Mouse (Mus musculus): ENCODE results near the gene Scube1. TPM values are rescaled to one million over a fixed set of nuclear protein-coding genes. Genes with fewer than 3 reads are reported as not detected.

Scube1 gene
- total and polyA plus RNA-seq, 2 experiments from 2014 or later = 3.3 to 13.4 TPM

GRCm38 (mm10) chr15:83673621-83674020 is 51.2 kb downstream of the Scube1 start:
- no peak for TF ChIP-seq CTCF (IDR thresholded peaks at IDR 0.05; ENCODE audit: low read depth)
- H3K9ac ChIP-seq (replicated peaks; ENCODE audit: low read length) = no peak overlapping the region
- no peaks in the 10 kb centered on the region for H3K27me3 ChIP-seq (ENCODE audit: insufficient read depth, low read length)
- no peak for ATAC-seq
- no peak overlapping the region for H3K27ac ChIP-seq
- H3K9me3 ChIP-seq (ENCODE audit: low read length) = no peaks in the 10 kb centered on the region
- 78% methylated on average over 3 of the region's 3 CpGs for WGBS
- no peak overlapping the region for H3K4me2 ChIP-seq (ENCODE audit: low read depth, low read length)
- H3K36me3 ChIP-seq (ENCODE audit: insufficient read depth, low read length) = no peaks in the 10 kb centered on the region
- H3K4me3 ChIP-seq (ENCODE audit: low read length) = no peak overlapping the region
- H3K4me1 ChIP-seq (ENCODE audit: insufficient read depth, low read length) = no peaks in the 10 kb centered on the region; the same call in 1 of the 2 replicates
- no peak for DNase-seq (ENCODE audit: low spot score)

- Histone ChIP-seq H3K4me1 (ENCODE audit: insufficient read depth, low read length) (0 out of 2 replicates have a peak, but pooled peaks cover 6% of the 10 kb centered on the region), H3K4me3 (ENCODE audit: low read length) (no peak overlapping the region), H3K27me3 (ENCODE audit: insufficient read depth, low read length) (no peaks in the 10 kb centered on the region), H3K9ac (replicated peaks; ENCODE audit: low read length) (no peak overlapping the region), H3K27ac (no peak overlapping the region), H3K4me2 (ENCODE audit: low read depth, low read length) (no peak overlapping the region), H3K9me3 (ENCODE audit: low read length) (no peaks in the 10 kb centered on the region), H3K36me3 (ENCODE audit: insufficient read depth, low read length) (no peaks in the 10 kb centered on the region)
- no peak for DNase-seq (ENCODE audit: low spot score)
- 39% methylated on average over 6 of the region's 6 CpGs for WGBS
- ATAC-seq = 0 out of 2 replicates have a peak, but pooled peaks have one; percentile 47
- TF ChIP-seq CTCF (IDR thresholded peaks at IDR 0.05; ENCODE audit: low read depth) = no peak
Observed at GRCm38 (mm10) chr15:83667501-83667900, 57.3 kb downstream of the Scube1 start.

GRCm38 (mm10) chr15:83666418-83666817 is 58.4 kb downstream of the Scube1 start:
- no peak for DNase-seq (ENCODE audit: low spot score)
- H3K4me1 ChIP-seq (ENCODE audit: insufficient read depth, low read length) = 0 out of 2 replicates have a peak, but pooled peaks cover 6% of the 10 kb centered on the region
- no peak overlapping the region for H3K4me3 ChIP-seq (ENCODE audit: low read length)
- H3K36me3 ChIP-seq (ENCODE audit: insufficient read depth, low read length) = no peaks in the 10 kb centered on the region
- ATAC-seq = no peak
- H3K9ac ChIP-seq (replicated peaks; ENCODE audit: low read length) = no peak overlapping the region
- no peak overlapping the region for H3K27ac ChIP-seq
- no peaks in the 10 kb centered on the region for H3K9me3 ChIP-seq (ENCODE audit: low read length)
- TF ChIP-seq CTCF (IDR thresholded peaks at IDR 0.05; ENCODE audit: low read depth) = no peak
- 79% methylated on average over 10 of the region's 10 CpGs for WGBS
- H3K27me3 ChIP-seq (ENCODE audit: insufficient read depth, low read length) = no peaks in the 10 kb centered on the region
- no peak overlapping the region for H3K4me2 ChIP-seq (ENCODE audit: low read depth, low read length)

- Histone ChIP-seq H3K4me3 (ENCODE audit: low read length) (no peak overlapping the region), H3K27me3 (ENCODE audit: insufficient read depth, low read length) (no peaks in the 10 kb centered on the region), H3K4me2 (ENCODE audit: low read depth, low read length) (no peak overlapping the region), H3K27ac (no peak overlapping the region), H3K36me3 (ENCODE audit: insufficient read depth, low read length) (no peaks in the 10 kb centered on the region), H3K4me1 (ENCODE audit: insufficient read depth, low read length) (0 out of 2 replicates have a peak, but pooled peaks cover 6% of the 10 kb centered on the region), H3K9ac (replicated peaks; ENCODE audit: low read length) (no peak overlapping the region), H3K9me3 (ENCODE audit: low read length) (no peaks in the 10 kb centered on the region)
- TF ChIP-seq CTCF (IDR thresholded peaks at IDR 0.05; ENCODE audit: low read depth) = no peak
- DNase-seq (ENCODE audit: low spot score) (peak; percentile 53), ATAC-seq (no peak)
- 72% methylated on average over 6 of the region's 6 CpGs for WGBS
Observed at GRCm38 (mm10) chr15:83665993-83666392, 58.8 kb downstream of the Scube1 start.

GRCm38 (mm10) chr15:83664722-83665121 is 60.1 kb downstream of the Scube1 start:
- Histone ChIP-seq H3K27ac (no peak overlapping the region), H3K36me3 (ENCODE audit: insufficient read depth, low read length) (no peaks in the 10 kb centered on the region), H3K9ac (replicated peaks; ENCODE audit: low read length) (no peak overlapping the region), H3K27me3 (ENCODE audit: insufficient read depth, low read length) (no peaks in the 10 kb centered on the region), H3K4me1 (ENCODE audit: insufficient read depth, low read length) (0 out of 2 replicates have a peak, but pooled peaks cover 6% of the 10 kb centered on the region), H3K9me3 (ENCODE audit: low read length) (no peaks in the 10 kb centered on the region), H3K4me2 (ENCODE audit: low read depth, low read length) (no peak overlapping the region), H3K4me3 (ENCODE audit: low read length) (no peak overlapping the region)
- WGBS = 54% methylated on average over 5 of the region's 5 CpGs
- ATAC-seq = peak; percentile 68; the same call in 1 of the 2 replicates
- peak; percentile 78 for DNase-seq (ENCODE audit: low spot score)
- TF ChIP-seq CTCF (IDR thresholded peaks at IDR 0.05; ENCODE audit: low read depth) = peak; percentile 81

GRCm38 (mm10) chr15:83663066-83663465 is 61.8 kb downstream of the Scube1 start:
- Histone ChIP-seq H3K4me1 (ENCODE audit: insufficient read depth, low read length) (0 out of 2 replicates have a peak, but pooled peaks cover 6% of the 10 kb centered on the region), H3K36me3 (ENCODE audit: insufficient read depth, low read length) (no peaks in the 10 kb centered on the region), H3K9ac (replicated peaks; ENCODE audit: low read length) (no peak overlapping the region), H3K27ac (no peak overlapping the region), H3K4me3 (ENCODE audit: low read length) (no peak overlapping the region), H3K9me3 (ENCODE audit: low read length) (no peaks in the 10 kb centered on the region), H3K27me3 (ENCODE audit: insufficient read depth, low read length) (no peaks in the 10 kb centered on the region), H3K4me2 (ENCODE audit: low read depth, low read length) (no peak overlapping the region)
- no peak for TF ChIP-seq CTCF (IDR thresholded peaks at IDR 0.05; ENCODE audit: low read depth)
- DNase-seq (ENCODE audit: low spot score) = no peak
- WGBS = 17% methylated on average over 4 of the region's 4 CpGs
- no peak for ATAC-seq

- Histone ChIP-seq H3K4me2 (ENCODE audit: low read depth, low read length) (no peak overlapping the region), H3K4me3 (ENCODE audit: low read length) (no peak overlapping the region), H3K36me3 (ENCODE audit: insufficient read depth, low read length) (no peaks in the 10 kb centered on the region), H3K9ac (replicated peaks; ENCODE audit: low read length) (no peak overlapping the region), H3K27ac (no peak overlapping the region), H3K4me1 (ENCODE audit: insufficient read depth, low read length) (0 out of 2 replicates have a peak, but pooled peaks cover 6% of the 10 kb centered on the region), H3K27me3 (ENCODE audit: insufficient read depth, low read length) (no peaks in the 10 kb centered on the region), H3K9me3 (ENCODE audit: low read length) (no peaks in the 10 kb centered on the region)
- DNase-seq (ENCODE audit: low spot score) (no peak), ATAC-seq (no peak)
- 41% methylated on average over 7 of the region's 7 CpGs for WGBS
- TF ChIP-seq CTCF (IDR thresholded peaks at IDR 0.05; ENCODE audit: low read depth) = no peak
Observed at GRCm38 (mm10) chr15:83662106-83662505, 62.7 kb downstream of the Scube1 start.

All from hindbrain, postnatal 0 days (tissue).